Mouse (Mus musculus) neural tube, embryonic 10.5 days (tissue): Measurements from ENCODE around the gene G530012D18Rik.
"Not testable (repeated sequence)": the region's sequence is repeated elsewhere in the genome, so short reads cannot be mapped to it uniquely, and the experiment has no call there.

Source experiments
- DNase-seq: peaks from one replicate; pipeline ENCODE4 v3.0.0-alpha.2; 2017; ENCODE audit warnings: low spot score; ENCODE audit errors: extremely low spot score

G530012D18Rik gene

DNA sequence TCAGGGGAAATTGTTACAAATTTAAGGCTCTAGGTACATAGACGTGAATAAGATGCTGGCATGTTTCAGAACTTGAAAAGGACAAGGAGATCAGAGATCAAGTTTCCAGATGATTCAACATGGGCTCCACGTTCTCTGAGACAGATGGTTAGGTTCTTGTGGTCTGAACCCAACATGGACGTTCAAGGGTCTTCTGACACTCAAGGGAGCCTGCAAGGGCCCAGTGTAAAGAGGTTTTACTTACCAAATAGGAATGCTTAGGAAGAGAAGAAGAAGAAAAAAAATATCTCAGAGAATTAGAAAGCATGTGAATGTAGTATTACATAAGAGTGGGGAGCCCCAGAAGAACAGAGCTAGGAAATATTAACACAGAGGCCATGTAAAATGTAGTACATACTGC is 40.3 kb downstream of the G530012D18Rik start:
- DNase-seq = not testable (repeated sequence)

DNA sequence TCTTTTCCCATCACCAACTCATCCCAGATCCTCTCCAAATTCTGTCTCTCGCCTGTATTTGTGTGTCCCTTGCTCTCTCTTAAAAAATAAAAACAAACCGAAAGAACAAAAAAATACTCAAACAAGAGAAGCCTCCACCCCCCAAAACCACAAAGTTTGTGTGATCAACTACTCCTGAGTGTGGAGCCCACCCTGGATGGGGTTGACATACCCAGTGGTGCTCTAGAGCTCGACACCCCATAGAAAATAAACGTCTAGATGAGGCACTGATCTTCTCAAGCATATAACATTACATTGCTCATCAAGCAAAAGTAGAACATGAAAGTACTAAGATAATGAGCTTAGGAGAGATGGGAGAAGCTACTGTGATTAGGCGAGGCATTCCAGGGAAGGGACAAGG is 41.7 kb downstream of the G530012D18Rik start:
- DNase-seq = not testable (repeated sequence)

DNA sequence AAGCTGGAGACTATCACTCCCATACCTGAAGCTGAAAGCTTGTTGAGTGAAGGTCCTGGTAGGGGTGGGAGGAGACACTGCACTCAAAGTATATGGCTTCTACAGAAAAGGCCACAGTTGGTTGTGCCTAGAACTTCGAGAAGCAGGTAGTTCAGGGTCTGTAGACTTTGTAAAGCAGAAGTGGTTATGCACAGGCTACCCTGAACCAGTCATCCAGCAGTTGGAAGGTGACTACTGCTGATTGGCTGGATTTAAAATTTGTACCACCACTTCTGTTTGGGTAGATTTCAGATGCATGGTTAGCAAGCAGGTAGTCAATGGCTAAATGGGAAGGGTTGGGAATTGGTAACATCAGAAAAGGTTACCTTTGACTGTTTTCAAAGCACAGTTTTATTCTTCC is 43.2 kb downstream of the G530012D18Rik start:
- DNase-seq = not testable (repeated sequence)
